ENCODE assay signal across 9 mouse cellular contexts in the genomic region with DNA sequence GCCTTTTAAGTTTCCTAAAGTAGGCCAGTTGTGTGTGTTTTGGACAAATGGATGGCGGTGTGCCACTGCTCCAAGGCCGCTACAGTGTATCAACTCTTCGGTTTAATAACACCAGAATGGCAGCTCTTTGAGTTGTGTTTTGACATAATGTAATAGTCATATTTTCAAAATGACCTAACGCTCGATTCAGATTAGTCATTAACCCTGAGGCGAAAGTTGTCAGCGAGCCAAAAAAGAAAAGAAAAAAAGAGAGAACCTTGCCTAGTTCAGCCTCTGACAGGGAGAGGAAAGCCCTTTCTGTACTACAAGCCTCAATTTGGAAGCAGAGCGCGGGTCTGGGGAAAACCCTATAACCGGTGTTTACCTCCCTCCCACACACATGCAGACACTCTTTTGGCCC. TPM values are rescaled to one million over a fixed set of nuclear protein-coding genes. Genes with fewer than 3 reads are reported as not detected.
DNase-seq lines count a peak whose midpoint lies in the region; ATAC-seq and TF ChIP-seq lines count a peak whose summit lies in the region.
"Had no signal": no experiment of that assay in that cellular context is flagged by ENCODE, and none has a peak within 500 bp of the region (broad histone marks: within the 10 kb centered on the region; RNA-seq: fewer than 3 reads in every experiment).

No protein-coding gene starts in this region.

- TF ChIP-seq CTCF in liver, embryonic 14.5 days (IDR thresholded peaks at IDR 0.05; ENCODE audit: low read depth): no peak

- no peaks in the 10 kb centered on the region for H3K27me3 ChIP-seq in liver, embryonic 14.5 days (ENCODE audit: control insufficient read depth, insufficient read depth, low read length)
- no peaks in the 10 kb centered on the region for H3K27me3 ChIP-seq in neural tube, embryonic 15.5 days (replicated peaks)

- ATAC-seq in hematopoietic stem cell, adult 5-6 weeks (replicated peaks in 1 of 2; ENCODE audit: insufficient read depth in 1 of 2, low FRiP score in 2 of 2, low TSS enrichment in 1 of 2, low read depth in 1 of 2, poor library complexity in 2 of 2, severe bottlenecking in 2 of 2): peak; percentile 29 to 31
- ATAC-seq in liver, embryonic 14.5 days (ENCODE audit: insufficient read depth): no peak
- ATAC-seq in neural tube, embryonic 15.5 days (ENCODE audit: low FRiP score): peak; percentile 39

- no peaks in the 10 kb centered on the region for H3K36me3 ChIP-seq in liver, embryonic 14.5 days (replicated peaks; ENCODE audit: control insufficient read depth, insufficient read depth, low read depth)
- no peaks in the 10 kb centered on the region for H3K36me3 ChIP-seq in neural tube, embryonic 15.5 days

- H3K9me3 ChIP-seq in liver, embryonic 14.5 days (ENCODE audit: control insufficient read depth, low read length): no peaks in the 10 kb centered on the region
- no peaks in the 10 kb centered on the region for H3K9me3 ChIP-seq in neural tube, embryonic 15.5 days (replicated peaks)

- H3K9ac ChIP-seq in liver, embryonic 14.5 days (replicated peaks): peak overlapping the region; percentile 61
- peak overlapping the region; percentile 60 for H3K9ac ChIP-seq in neural tube, embryonic 15.5 days (replicated peaks)

- H3K4me3 ChIP-seq in liver, embryonic 14.5 days (ENCODE audit: insufficient read depth in 1 of 2, low read depth in 2 of 2, low read length in 2 of 2): peak overlapping the region; percentile 59 to 71
- H3K4me3 ChIP-seq in neural tube, embryonic 15.5 days (replicated peaks): peak overlapping the region; percentile 80

- peak; percentile 84 for DNase-seq in cerebellum, adult 9-10 months
- DNase-seq in cerebellum, postnatal 14 days: no peak
- DNase-seq in thymus, postnatal 25 days: peak; percentile 12
- no peak for DNase-seq in thymus, postnatal 0 days (ENCODE audit: low spot score)
- peak in 1 of 3 experiments; percentile 30 for DNase-seq in liver, embryonic 14.5 days (ENCODE audit: low read depth in 3 of 3, low spot score in 3 of 3)
- DNase-seq in urinary bladder, postnatal 36 days (ENCODE audit: low spot score in 2 of 2): no peak

- H3K4me1 ChIP-seq in liver, embryonic 14.5 days (replicated peaks; ENCODE audit: control insufficient read depth in 2 of 2, insufficient read depth in 2 of 2, low read length in 1 of 2): peaks cover 8 to 24% of the 10 kb centered on the region in 2 experiments
- H3K4me1 ChIP-seq in neural tube, embryonic 15.5 days: peaks cover 17% of the 10 kb centered on the region

- 18% methylated on average over 10 of the region's 10 CpGs for WGBS in liver, embryonic 14.5 days (ENCODE audit: insufficient replicate concordance)
- 24% methylated on average over 10 of the region's 10 CpGs for WGBS in neural tube, embryonic 15.5 days

- no peak for TF ChIP-seq EP300 in liver, embryonic 14.5 days (IDR thresholded peaks at IDR 0.05; ENCODE audit: low read depth)

- peak overlapping the region; percentile 92 for H3K4me2 ChIP-seq in liver, embryonic 14.5 days (ENCODE audit: low read depth)
- H3K4me2 ChIP-seq in neural tube, embryonic 15.5 days: peak overlapping the region; percentile 99

- peak overlapping the region; percentile 40 for H3K27ac ChIP-seq in liver, embryonic 14.5 days
- peak overlapping the region; percentile 77 for H3K27ac ChIP-seq in neural tube, embryonic 15.5 days (replicated peaks)

RNA-seq across cellular contexts. Expression of gene Cnksr3, which starts 0.5 kb away (rescaled TPM):
- 5.2 and 5.6 TPM in 2 replicates for polyA plus RNA-seq in thymus, postnatal 0 days (2015; fragmentation: Nextera tagmentation; extraction: Ambion mirVana)
- total RNA-seq in hematopoietic stem cell, adult 5-6 weeks (2017): 11.9 and 17.8 TPM in 2 replicates
- 2.2 and 2.8 TPM in 2 replicates for polyA plus RNA-seq in liver, embryonic 14.5 days (2012; rRNA removed)
- polyA plus RNA-seq in liver, embryonic 14.5 days (2014; fragmentation: Nextera tagmentation; extraction: Ambion mirVana): 2.3 and 2.8 TPM in 2 replicates
- 2.1 and 4.6 TPM in 2 replicates for polyA plus RNA-seq in neural tube, embryonic 15.5 days (2015; fragmentation: Nextera tagmentation; extraction: Ambion mirVana)
- total RNA-seq: MEL had no signal

Comparison
In these comparisons a context has a peak if more than half of its experiments do, and no peak if none do; other contexts are left out.
1. DNase-seq: peak in cerebellum, adult 9-10 months (single experiment) and thymus, postnatal 25 days (single experiment); none in cerebellum, postnatal 14 days (0 of 2), thymus, postnatal 0 days (single experiment) and urinary bladder, postnatal 36 days (0 of 2).